Mouse (Mus musculus) midbrain, embryonic 11.5 days (tissue): Measurements from ENCODE around the gene Olfr211. TPM values are rescaled to one million over a fixed set of nuclear protein-coding genes. Genes with fewer than 3 reads are reported as not detected.
"Not testable (repeated sequence)": the region's sequence is repeated elsewhere in the genome, so short reads cannot be mapped to it uniquely, and the experiment has no call there.

Source experiments
- ATAC-seq: fragments of 200-750 bp; cut with Nextera tagmentation; 2 replicates; pipeline ENCODE4 v1.8.0; 2017; ENCODE audit warnings: moderate TSS enrichment, moderate library complexity; ENCODE audit not compliant: low FRiP score
- DNase-seq: peaks from one replicate; pipeline ENCODE4 v3.0.0; 2015; ENCODE audit warnings: low spot score; ENCODE audit errors: missing footprints
- H3K27ac ChIP-seq: fragments of 300-500 bp; sonication (generic); 2 replicates; pipeline ENCODE4 v1.5.1; 2014; ENCODE audit warnings: low read depth, low read length
- H3K27me3 ChIP-seq: fragments of 300-500 bp; sonication (generic); 2 replicates; pipeline ENCODE4 v1.6.1; 2014; ENCODE audit warnings: mild to moderate bottlenecking, low read length, moderate library complexity, mixed read lengths; ENCODE audit not compliant: control insufficient read depth, insufficient read depth
- H3K36me3 ChIP-seq: fragments of 300-500 bp; sonication (generic); 2 replicates; pipeline ENCODE4 v1.6.1; 2014; ENCODE audit warnings: mild to moderate bottlenecking, low read length, moderate library complexity, mixed read lengths; ENCODE audit not compliant: control insufficient read depth, insufficient read depth
- H3K4me1 ChIP-seq: fragments of 300-500 bp; sonication (generic); 2 replicates; pipeline ENCODE4 v1.6.1; 2014; ENCODE audit warnings: low read length; ENCODE audit not compliant: control insufficient read depth, insufficient read depth
- H3K4me2 ChIP-seq: fragments of 300-500 bp; sonication (generic); 2 replicates; pipeline ENCODE4 v1.6.1; 2014; ENCODE audit warnings: mild to moderate bottlenecking, moderate library complexity
- H3K4me3 ChIP-seq: fragments of 300-500 bp; sonication (generic); 2 replicates; pipeline ENCODE4 v1.5.1; 2014; ENCODE audit warnings: low read depth, low read length
- H3K9ac ChIP-seq: fragments of 300-500 bp; sonication (generic); 2 replicates; pipeline ENCODE4 v1.6.1; 2014; ENCODE audit warnings: low read length
- H3K9me3 ChIP-seq: fragments of 300-500 bp; sonication (generic); 2 replicates; pipeline ENCODE4 v1.6.1; 2016; ENCODE audit warnings: low read length; ENCODE audit not compliant: control insufficient read depth
- WGBS: fragments of 180-500 bp; shearing (Covaris S2); extraction: QIAGEN DNeasy Blood & Tissue Kit; methylation state at CpG from one replicate; pipeline ENCODE4 v1.1.7; 2014; 5-methylcytosine and 5-hydroxymethylcytosine counted together
- polyA plus RNA-seq: library from polyadenylated mRNA; unstranded; fragments of >200 nt; fragmentation: Nextera tagmentation; extraction: Ambion mirVana; gene quantifications from 2 replicates; pipeline ENCODE4 v1.2.1, GENCODE M21; 2014

Olfr211 gene
- polyA plus RNA-seq, 1 experiment from 2014 or later = not detected

DNA sequence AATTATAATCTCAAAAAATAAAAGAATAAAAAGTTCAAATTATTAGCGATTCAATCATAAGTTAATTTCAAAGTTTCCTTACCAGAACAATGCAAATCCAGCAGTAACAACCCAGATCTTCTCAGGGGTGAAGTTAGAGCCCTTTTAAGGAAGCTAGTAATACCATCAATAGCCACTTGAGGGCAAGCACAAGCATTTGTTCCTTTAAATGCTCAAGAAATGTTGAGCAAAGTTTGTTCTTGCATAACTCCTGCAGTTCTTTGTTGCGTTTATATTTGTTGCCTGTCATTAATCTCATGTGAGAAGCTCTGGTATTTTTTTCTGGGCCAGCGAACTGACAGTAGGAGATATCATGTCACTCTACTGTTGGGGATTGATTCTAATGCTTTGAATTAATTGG is 20.8 kb upstream of the Olfr211 start:
- H3K4me3 ChIP-seq = no peak overlapping the region
- no peaks in the 10 kb centered on the region for H3K9me3 ChIP-seq
- H3K36me3 ChIP-seq = no peaks in the 10 kb centered on the region
- H3K4me2 ChIP-seq = no peak overlapping the region
- ATAC-seq (no peak), DNase-seq (no peak)
- WGBS = 40% methylated on average over 3 of the region's 3 CpGs
- H3K27ac ChIP-seq = no peak overlapping the region
- no peak overlapping the region for H3K9ac ChIP-seq
- H3K27me3 ChIP-seq = no peaks in the 10 kb centered on the region
- H3K4me1 ChIP-seq = no peaks in the 10 kb centered on the region

DNA sequence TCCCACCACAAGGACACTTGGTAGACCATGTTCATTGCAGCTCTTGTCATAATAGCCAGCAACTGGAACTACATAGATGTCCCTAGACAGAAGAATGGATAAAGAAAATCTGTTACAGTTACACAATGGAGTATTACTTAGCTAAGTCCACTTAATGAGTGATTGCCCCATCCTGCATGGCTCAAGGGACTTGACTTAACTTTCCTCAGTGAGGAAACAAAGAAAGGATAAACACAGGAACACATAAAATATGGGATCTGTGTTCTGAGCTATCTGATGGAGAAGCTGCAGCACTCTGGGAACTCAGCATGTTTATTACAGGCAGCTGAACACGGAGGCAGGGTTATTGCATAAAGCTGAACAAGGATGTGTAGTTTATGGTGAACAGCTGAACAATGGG is 3.8 kb upstream of the Olfr211 start:
- 72% methylated on average over 1 of the region's 1 CpGs for WGBS
- Histone ChIP-seq H3K36me3 (no peaks in the 10 kb centered on the region), H3K9me3 (no peaks in the 10 kb centered on the region), H3K9ac (no peak overlapping the region), H3K4me1 (no peaks in the 10 kb centered on the region), H3K4me3 (no peak overlapping the region), H3K27ac (no peak overlapping the region), H3K4me2 (no peak overlapping the region), H3K27me3 (no peaks in the 10 kb centered on the region)
- no peak for DNase-seq
- no peak for ATAC-seq

DNA sequence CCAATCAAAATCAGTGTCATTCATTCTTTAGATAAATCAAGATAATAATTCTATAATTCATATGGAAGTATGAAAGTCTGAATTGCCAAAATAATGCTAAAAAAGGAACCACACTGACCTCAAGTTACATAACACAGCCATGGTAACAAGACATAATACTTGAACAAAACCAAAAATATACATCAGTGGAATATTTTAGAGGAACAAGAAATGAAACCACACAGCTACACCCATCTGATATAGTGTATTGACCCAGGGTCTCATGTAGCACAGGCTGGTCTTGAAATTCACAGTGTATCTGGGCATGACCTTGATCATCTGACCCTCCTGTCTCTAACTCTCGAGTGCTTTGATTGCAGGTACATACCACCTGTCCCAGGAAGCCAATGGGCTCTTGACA is 2.1 kb upstream of the Olfr211 start:
- Histone ChIP-seq H3K4me2 (no peak overlapping the region), H3K9ac (no peak overlapping the region), H3K27ac (no peak overlapping the region), H3K27me3 (no peaks in the 10 kb centered on the region), H3K36me3 (no peaks in the 10 kb centered on the region), H3K4me3 (no peak overlapping the region), H3K9me3 (no peaks in the 10 kb centered on the region), H3K4me1 (no peaks in the 10 kb centered on the region)
- ATAC-seq (no peak), DNase-seq (no peak)
- 78% methylated on average over 1 of the region's 1 CpGs for WGBS

DNA sequence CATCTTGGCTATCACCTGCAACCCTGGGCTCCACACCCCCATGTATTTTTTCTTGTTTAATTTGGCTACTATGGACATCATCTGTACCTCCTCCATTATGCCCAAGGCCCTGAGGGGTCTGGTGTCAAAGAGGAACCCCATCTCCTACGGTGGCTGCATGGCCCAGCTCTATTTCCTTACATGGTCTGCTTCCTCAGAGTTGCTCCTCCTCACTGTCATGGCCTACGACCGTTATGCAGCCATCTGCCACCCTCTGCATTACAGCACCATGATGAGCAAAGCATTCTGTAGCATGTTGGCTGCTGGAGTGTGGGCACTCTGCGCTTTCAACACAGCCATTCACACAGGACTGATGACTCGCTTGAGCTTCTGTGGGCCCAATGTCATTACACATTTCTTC is 4.9 kb downstream of the Olfr211 start:
- Histone ChIP-seq H3K27me3 (no peaks in the 10 kb centered on the region), H3K27ac (no peak overlapping the region), H3K9ac (no peak overlapping the region), H3K4me2 (no peak overlapping the region), H3K4me1 (no peaks in the 10 kb centered on the region), H3K36me3 (no peaks in the 10 kb centered on the region), H3K9me3 (no peaks in the 10 kb centered on the region), H3K4me3 (no peak overlapping the region)
- WGBS = 85% methylated on average over 5 of the region's 5 CpGs
- no peak for DNase-seq
- no peak for ATAC-seq

DNA sequence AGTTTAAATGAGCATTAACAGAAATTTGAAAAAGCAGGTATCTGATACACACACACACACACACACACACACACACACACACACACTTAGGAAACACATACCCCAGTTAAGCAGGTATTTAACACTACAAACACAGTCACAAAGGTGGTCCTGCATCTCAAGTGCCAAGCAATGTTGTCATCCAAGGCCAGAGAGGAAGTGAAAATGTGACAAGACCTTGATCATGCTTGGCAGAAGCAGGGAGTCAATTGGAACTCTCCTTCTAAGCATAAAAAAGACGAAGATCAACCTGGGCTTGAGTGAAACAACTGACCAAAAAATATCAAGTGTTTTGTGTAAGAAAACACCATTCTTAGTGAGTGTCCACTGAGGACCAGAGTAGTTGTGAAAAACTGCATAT is 7.1 kb downstream of the Olfr211 start:
- Histone ChIP-seq H3K9ac (no peak overlapping the region), H3K27me3 (no peaks in the 10 kb centered on the region), H3K4me2 (no peak overlapping the region), H3K4me3 (no peak overlapping the region), H3K36me3 (no peaks in the 10 kb centered on the region), H3K9me3 (no peaks in the 10 kb centered on the region), H3K27ac (no peak overlapping the region), H3K4me1 (no peaks in the 10 kb centered on the region)
- WGBS = 68% methylated on average over 1 of the region's 1 CpGs
- no peak for ATAC-seq
- no peak for DNase-seq

DNA sequence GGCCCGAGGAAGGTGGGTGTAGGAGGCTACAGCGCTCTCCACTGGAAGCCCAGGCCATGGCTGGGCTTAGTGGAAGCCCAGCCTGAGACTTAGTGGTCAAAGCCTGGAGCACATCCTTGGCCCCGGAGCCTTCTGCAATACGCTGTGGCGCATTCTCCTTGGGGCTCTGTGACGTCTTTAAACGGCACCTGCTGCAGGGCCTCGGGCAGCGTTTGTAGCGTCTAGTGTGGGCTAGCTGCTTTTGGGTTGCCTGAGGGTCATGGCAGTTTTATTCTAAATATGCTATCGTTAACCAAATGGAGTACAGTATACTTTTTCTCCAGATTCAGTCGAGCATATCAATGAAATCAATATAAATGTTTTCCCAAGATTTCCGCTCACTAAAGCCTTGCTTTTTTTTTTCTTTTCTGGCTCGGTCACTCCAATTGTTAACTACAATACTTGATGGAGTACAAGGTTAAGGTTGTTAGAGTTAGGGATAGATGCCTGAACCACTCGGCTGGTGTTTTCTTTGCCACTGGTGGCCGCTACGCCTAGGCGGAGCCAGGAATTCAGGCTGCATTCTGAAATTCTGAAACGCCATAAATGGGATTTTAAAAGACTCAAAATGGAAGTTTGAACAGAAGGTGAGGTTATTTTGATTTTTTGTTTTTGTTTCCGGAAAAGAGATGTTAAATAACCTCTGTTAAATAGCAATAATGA is 17.6 kb downstream of the Olfr211 start, which contains the start of gene Olfr212:
Olfr212 (plus strand) TSS at position 215 of the 702 bp plus-strand sequence.
- H3K4me2 ChIP-seq, DNase-seq, H3K9ac ChIP-seq, H3K4me1 ChIP-seq, ATAC-seq, H3K27ac ChIP-seq, H3K9me3 ChIP-seq, H3K4me3 ChIP-seq, H3K27me3 ChIP-seq, H3K36me3 ChIP-seq: not testable (repeated sequence)
- 93% methylated on average over 19 of the region's 20 CpGs for WGBS

DNA sequence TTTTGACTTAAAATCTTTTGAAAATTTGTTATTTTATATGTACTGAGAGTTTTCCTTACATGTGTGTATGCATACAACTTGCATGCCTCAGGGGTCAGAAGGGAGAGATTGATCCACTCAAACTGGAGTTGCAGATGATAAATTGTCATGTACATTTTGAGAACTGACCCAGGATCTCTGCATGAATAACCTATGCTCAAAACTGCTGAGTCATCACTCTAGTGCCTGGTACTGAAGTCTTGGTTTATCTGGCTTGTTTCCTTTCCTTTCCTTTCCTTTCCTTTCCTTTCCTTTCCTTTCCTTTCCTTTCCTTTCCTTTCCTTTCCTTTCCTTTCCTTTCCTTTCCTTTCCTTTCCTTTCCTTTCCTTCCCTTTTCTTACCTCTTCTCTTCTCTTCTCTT is 25.9 kb downstream of the Olfr211 start:
- H3K27me3 ChIP-seq = no peaks in the 10 kb centered on the region
- H3K4me2 ChIP-seq = no peak overlapping the region
- H3K9ac ChIP-seq = no peak overlapping the region
- no peaks in the 10 kb centered on the region for H3K4me1 ChIP-seq
- ATAC-seq (no peak), DNase-seq (no peak)
- H3K4me3 ChIP-seq = no peak overlapping the region
- H3K36me3 ChIP-seq = no peaks in the 10 kb centered on the region
- no peak overlapping the region for H3K27ac ChIP-seq
- no peaks in the 10 kb centered on the region for H3K9me3 ChIP-seq

DNA sequence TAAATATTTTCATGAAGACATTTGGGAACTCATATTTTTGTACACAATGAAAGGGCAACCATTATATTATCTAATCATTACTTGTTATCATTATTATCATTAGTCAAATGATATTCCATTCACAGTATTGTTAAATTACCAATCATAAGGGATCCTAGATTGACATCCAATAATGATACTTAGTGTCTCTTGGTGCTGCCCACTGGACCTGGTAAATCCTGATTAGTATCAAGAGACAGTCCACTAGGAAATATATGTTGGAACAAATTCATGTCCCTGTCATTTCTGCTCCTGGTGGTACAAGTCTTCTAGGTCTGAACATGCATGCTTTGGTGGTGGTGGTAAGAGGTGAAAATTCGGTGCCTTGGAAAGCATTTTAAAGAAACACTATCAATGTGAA is 49.3 kb downstream of the Olfr211 start, which contains the start of gene Olfr213:
Olfr213 (plus strand) TSS at position 301 of the 400 bp plus-strand sequence.
- Histone ChIP-seq H3K4me2 (no peak within 1 kb of the TSS), H3K36me3 (no peaks in the 10 kb centered on the region), H3K4me1 (no peaks in the 10 kb centered on the region), H3K27me3 (no peaks in the 10 kb centered on the region), H3K27ac (no peak within 1 kb of the TSS), H3K9me3 (no peaks in the 10 kb centered on the region), H3K9ac (no peak within 1 kb of the TSS), H3K4me3 (no peak within 1 kb of the TSS)
- WGBS = 89% methylated on average over 1 of the region's 1 CpGs
- no peak for DNase-seq
- ATAC-seq = no peak

DNA sequence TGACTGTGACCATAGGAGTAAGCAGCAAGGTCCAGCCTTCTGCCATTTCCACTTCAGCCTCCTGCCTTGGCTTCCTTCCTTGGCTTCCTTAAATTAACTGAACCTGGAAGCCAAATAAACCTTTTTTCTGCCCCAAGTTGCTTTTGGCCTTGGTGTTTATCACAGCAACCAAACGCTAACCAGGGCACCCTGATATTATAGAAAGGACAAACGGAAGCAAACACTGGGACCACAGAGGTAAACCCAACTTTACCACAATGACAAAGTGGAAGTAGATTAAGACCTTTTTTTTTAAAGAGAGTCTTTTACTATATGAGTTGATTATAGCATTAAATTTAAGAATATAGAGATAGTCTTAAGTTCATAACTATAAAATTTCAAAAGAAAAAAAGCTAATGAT is 53.6 kb downstream of the Olfr211 start:
- Histone ChIP-seq H3K4me1 (no peaks in the 10 kb centered on the region), H3K9ac (no peak overlapping the region), H3K27ac (no peak overlapping the region), H3K4me3 (no peak overlapping the region), H3K27me3 (no peaks in the 10 kb centered on the region), H3K9me3 (no peaks in the 10 kb centered on the region), H3K4me2 (no peak overlapping the region), H3K36me3 (no peaks in the 10 kb centered on the region)
- DNase-seq = no peak
- no peak for ATAC-seq
- WGBS = 96% methylated on average over 2 of the region's 2 CpGs
